Mouse (Mus musculus) lung, adult 2 months (tissue): ENCODE data around the gene Tmem216.

ENCODE experiments used
- CTCF ChIP-seq: fragments of 200-500 bp; IDR thresholded peaks from 2 replicates; pipeline ENCODE4 v1.5.1; 2011; ENCODE audit warnings: mild to moderate bottlenecking, low read length, control low read depth; ENCODE audit not compliant: insufficient read depth
- POLR2A ChIP-seq: fragments of 200-500 bp; IDR thresholded peaks from 2 replicates; pipeline ENCODE4 v1.6.1; 2011; ENCODE audit warnings: low read depth, mild to moderate bottlenecking, control low read depth, low read length, borderline replicate concordance; ENCODE audit errors: extremely low read depth

- TF ChIP-seq CTCF, result no peak
- no peak for TF ChIP-seq POLR2A
Measured at GRCm38 (mm10) chr19:10564278-10564677, 8.2 kb upstream of the Tmem216 start.
